Mouse (Mus musculus): ENCODE data around the gene Rnase10.
"Not testable (repeated sequence)": the region's sequence is repeated elsewhere in the genome, so short reads cannot be mapped to it uniquely, and the experiment has no call there.

DNA sequence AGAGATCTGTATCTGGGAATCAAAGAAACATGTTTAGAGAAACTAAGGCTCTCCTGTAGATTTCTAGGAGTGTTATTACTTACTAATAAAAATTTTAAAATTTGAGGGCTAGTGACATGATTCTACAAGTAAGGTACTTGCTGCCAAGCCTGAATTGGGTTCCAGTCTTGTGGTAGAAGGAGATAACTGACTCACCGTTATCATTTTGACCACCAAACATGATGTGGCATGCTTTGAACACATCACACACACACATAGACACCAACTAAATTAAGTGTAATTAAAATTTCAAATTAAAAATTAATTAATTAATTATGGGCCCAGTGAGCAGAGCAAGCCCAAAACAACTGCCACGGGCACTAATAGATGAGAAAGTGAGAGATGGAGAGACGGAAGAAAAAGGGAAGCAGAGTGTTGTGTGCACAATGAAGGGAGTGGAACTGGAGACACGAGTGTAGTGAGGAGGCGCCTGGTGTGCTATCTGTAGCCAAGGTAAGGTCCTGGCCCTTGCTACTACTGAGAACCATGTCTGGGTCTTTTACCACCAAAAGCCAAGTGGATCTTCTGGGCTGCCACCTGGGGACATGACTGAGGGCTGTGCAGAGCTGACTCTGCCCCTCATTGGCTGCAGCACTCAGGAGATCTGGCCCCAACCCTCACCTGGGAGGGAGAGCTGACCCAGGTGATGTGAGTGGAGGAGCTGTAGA, 49.1 kb upstream of the Rnase10 start:
- TF ChIP-seq POLR2A (IDR thresholded peaks at IDR 0.05; ENCODE audit: borderline replicate concordance, extremely low read depth, insufficient read depth, insufficient read length, poor library complexity, severe bottlenecking); CTCF (IDR thresholded peaks at IDR 0.05; ENCODE audit: borderline replicate concordance, extremely low read depth, insufficient read depth, insufficient read length): not testable (repeated sequence)

All from brain, embryonic 14.5 days (tissue).